ENCODE assay signal across 8 mouse cellular contexts in genomic region chr17:79354174-79354443, GRCm38 (mm10). TPM values are rescaled to one million over a fixed set of nuclear protein-coding genes. Genes with fewer than 3 reads are reported as not detected.
DNase-seq lines count a peak whose midpoint lies in the region; ATAC-seq and TF ChIP-seq lines count a peak whose summit lies in the region.

No protein-coding gene starts in this region.

- H3K9ac ChIP-seq in kidney, postnatal 0 days (ENCODE audit: low read depth, low read length) = peak overlapping the region; percentile 59
- peak overlapping the region; percentile 73 for H3K9ac ChIP-seq in hindbrain, embryonic 15.5 days
- peak overlapping the region; percentile 98 for H3K9ac ChIP-seq in midbrain, embryonic 16.5 days (ENCODE audit: low read depth, low read length)

- peaks cover 18% of the 10 kb centered on the region for H3K4me1 ChIP-seq in kidney, postnatal 0 days (replicated peaks; ENCODE audit: insufficient read depth, low read length)
- H3K4me1 ChIP-seq in brown adipose tissue, adult 24 weeks (ENCODE audit: control insufficient read depth, insufficient read depth, insufficient read length, low read length) = peaks cover 14% of the 10 kb centered on the region
- peaks cover 35% of the 10 kb centered on the region for H3K4me1 ChIP-seq in hindbrain, embryonic 15.5 days (replicated peaks)
- peaks cover 25% of the 10 kb centered on the region for H3K4me1 ChIP-seq in midbrain, embryonic 16.5 days (ENCODE audit: control insufficient read depth, insufficient read depth, low read length)

- peak overlapping the region; percentile 100 for H3K4me2 ChIP-seq in kidney, postnatal 0 days (ENCODE audit: low read length)
- H3K4me2 ChIP-seq in hindbrain, embryonic 15.5 days = peak overlapping the region; percentile 81
- peak overlapping the region; percentile 86 for H3K4me2 ChIP-seq in midbrain, embryonic 16.5 days (ENCODE audit: low read length)

- H3K36me3 ChIP-seq in kidney, postnatal 0 days (ENCODE audit: insufficient read depth, low read length) = 0 out of 2 replicates have a peak, but pooled peaks cover 3% of the 10 kb centered on the region
- H3K36me3 ChIP-seq in hindbrain, embryonic 15.5 days = no peaks in the 10 kb centered on the region
- H3K36me3 ChIP-seq in midbrain, embryonic 16.5 days (ENCODE audit: control insufficient read depth, insufficient read depth, low read length) = 0 out of 2 replicates have a peak, but pooled peaks cover under 1% of the 10 kb centered on the region

- no peak for DNase-seq in kidney, postnatal 0 days (ENCODE audit: low spot score)
- no peak for DNase-seq in kidney, postnatal 14 days
- no peak for DNase-seq in cerebellum, adult 8-10 months
- no peak for DNase-seq in cerebellum, adult 18-20 months
- DNase-seq in layer of hippocampus, adult 9-11 months = no peak

- no peak for TF ChIP-seq CTCF in kidney, postnatal 0 days (IDR thresholded peaks at IDR 0.05; ENCODE audit: low read depth)

- WGBS in kidney, postnatal 0 days = 0% methylated on average over 6 of the region's 6 CpGs
- WGBS in hindbrain, embryonic 15.5 days = 0% methylated on average over 6 of the region's 6 CpGs
- 2% methylated on average over 6 of the region's 6 CpGs for WGBS in midbrain, embryonic 16.5 days

- peak overlapping the region; percentile 68 for H3K4me3 ChIP-seq in kidney, postnatal 0 days (replicated peaks; ENCODE audit: low read depth, low read length)
- peak overlapping the region; percentile 93 for H3K4me3 ChIP-seq in brown adipose tissue, adult 24 weeks (ENCODE audit: insufficient read depth, low read depth, low read length)
- H3K4me3 ChIP-seq in hindbrain, embryonic 15.5 days = peak overlapping the region; percentile 64
- H3K4me3 ChIP-seq in midbrain, embryonic 16.5 days (ENCODE audit: low read depth, low read length) = peak overlapping the region; percentile 83

- no peak for ATAC-seq in kidney, postnatal 0 days (replicated peaks; ENCODE audit: low FRiP score, low read depth)
- ATAC-seq in hindbrain, embryonic 15.5 days (ENCODE audit: low FRiP score, low read depth) = no peak
- ATAC-seq in midbrain, embryonic 16.5 days = no peak

- no peaks in the 10 kb centered on the region for H3K9me3 ChIP-seq in kidney, postnatal 0 days (replicated peaks; ENCODE audit: low read length)
- no peaks in the 10 kb centered on the region for H3K9me3 ChIP-seq in hindbrain, embryonic 15.5 days
- no peaks in the 10 kb centered on the region for H3K9me3 ChIP-seq in midbrain, embryonic 16.5 days (replicated peaks; ENCODE audit: control insufficient read depth, low read length, poor library complexity, severe bottlenecking)

- 0 out of 2 replicates have a peak, but pooled peaks cover 3% of the 10 kb centered on the region for H3K27me3 ChIP-seq in kidney, postnatal 0 days (ENCODE audit: insufficient read depth, low read length)
- no peaks in the 10 kb centered on the region for H3K27me3 ChIP-seq in hindbrain, embryonic 15.5 days
- H3K27me3 ChIP-seq in midbrain, embryonic 16.5 days (ENCODE audit: control insufficient read depth, insufficient read depth, low read depth, low read length) = no peaks in the 10 kb centered on the region; the same call in 1 of the 2 replicates

- H3K27ac ChIP-seq in kidney, postnatal 0 days = 0 out of 2 replicates have a peak overlapping the region, but pooled peaks have one; percentile 48
- peak overlapping the region; percentile 90 for H3K27ac ChIP-seq in brown adipose tissue, adult 24 weeks (replicated peaks; ENCODE audit: low read depth, low read length)
- peak overlapping the region; percentile 96 for H3K27ac ChIP-seq in hindbrain, embryonic 15.5 days (replicated peaks)
- peak overlapping the region; percentile 98 for H3K27ac ChIP-seq in midbrain, embryonic 16.5 days (ENCODE audit: low read length)

RNA-seq across cellular contexts. Expression of gene Cdc42ep3, which starts 0.8 kb away (rescaled TPM):
- polyA plus RNA-seq in kidney, postnatal 0 days (2015; fragmentation: Nextera tagmentation; extraction: Ambion mirVana) = 47.9 and 51.8 TPM in 2 replicates
- polyA plus RNA-seq in brown adipose tissue, adult 24 weeks (2012; ENCODE audit: insufficient read depth, insufficient read length, missing spikeins) = 4.9 and 5.5 TPM in 2 replicates
- polyA plus RNA-seq in hindbrain, embryonic 15.5 days (2015; fragmentation: Nextera tagmentation; extraction: Ambion mirVana) = 47.4 and 47.5 TPM in 2 replicates
- 49.4 and 49.7 TPM in 2 replicates for polyA plus RNA-seq in midbrain, embryonic 16.5 days (2015; fragmentation: Nextera tagmentation; extraction: Ambion mirVana)

Comparison
In these comparisons a context has a peak if more than half of its experiments do, and no peak if none do; other contexts are left out.
1. H3K27ac ChIP-seq: peak in every context shown above with its lines; median percentile 98 in midbrain, embryonic 16.5 days; 96 in hindbrain, embryonic 15.5 days; 90 in brown adipose tissue, adult 24 weeks; 48 in kidney, postnatal 0 days.